Mouse (Mus musculus) ES-E14 (cell line): ENCODE measurements around the gene Eef1a2.

Experiments used
- HCFC1 ChIP-seq: IDR thresholded peaks from 2 replicates; pipeline ENCODE4 v1.6.1; 2012; ENCODE audit warnings: low read length, inconsistent platforms, borderline replicate concordance; ENCODE audit not compliant: insufficient read depth
- ZC3H11A ChIP-seq: IDR thresholded peaks from 2 replicates; pipeline ENCODE4 v1.6.1; 2012; ENCODE audit warnings: low read depth, mild to moderate bottlenecking, inconsistent platforms, low read length, borderline replicate concordance

DNA sequence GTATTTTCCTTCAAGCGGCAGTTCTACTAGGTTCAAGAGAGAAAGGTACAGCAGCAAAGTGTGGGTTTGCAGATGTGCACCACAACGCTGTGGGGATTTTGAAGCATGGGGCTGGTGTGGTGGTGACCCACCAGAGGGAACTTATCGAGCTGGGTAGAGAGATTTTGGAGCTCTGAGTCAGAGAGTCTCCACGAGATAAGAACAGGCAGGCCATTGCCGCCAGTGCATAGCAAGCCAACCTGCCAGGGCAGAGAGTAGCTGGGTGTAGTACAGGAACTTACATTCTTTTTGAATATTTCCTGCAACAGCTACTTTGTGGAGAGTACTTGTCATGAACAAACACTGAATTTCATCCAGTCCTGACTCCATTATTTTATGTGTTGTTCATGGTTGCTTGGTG, 21.7 kb upstream of the Eef1a2 start:
- no peak for TF ChIP-seq HCFC1
- no peak for TF ChIP-seq ZC3H11A
